Mouse (Mus musculus): Measurements from ENCODE around the gene Mgarp. TPM values are rescaled to one million over a fixed set of nuclear protein-coding genes. Genes with fewer than 3 reads are reported as not detected.

The Mgarp gene
- polyA plus RNA-seq, 1 experiment = 0.08 TPM

DNA sequence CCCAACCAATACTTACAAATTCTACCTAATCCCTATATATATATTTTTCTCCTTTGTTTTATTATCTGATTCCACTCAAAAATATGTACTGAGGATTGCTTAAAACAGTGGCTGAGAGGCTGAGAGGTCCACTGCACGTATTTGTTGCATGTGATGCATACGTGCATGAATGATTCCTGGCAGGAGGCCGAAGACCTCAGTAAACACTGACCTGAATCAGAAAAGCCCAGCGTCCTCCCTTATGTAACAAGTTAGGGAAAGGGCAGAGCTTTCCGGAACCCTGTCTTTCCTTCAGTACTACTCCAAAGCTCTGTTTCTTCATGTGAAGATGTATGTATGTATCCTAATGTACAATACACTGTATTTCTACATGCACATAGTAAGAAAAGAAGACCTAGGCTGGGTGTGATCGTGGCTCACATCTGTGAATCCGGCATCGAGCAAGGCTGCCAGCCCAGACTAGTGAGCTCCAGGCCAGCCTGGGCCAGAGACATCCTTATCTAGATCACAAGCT, 8.6 kb downstream of the Mgarp start:
- TF ChIP-seq CTCF (IDR thresholded peaks at IDR 0.05; ENCODE audit: extremely low read depth, insufficient read depth, low read length) (no peak), POLR2A (IDR thresholded peaks at IDR 0.05; ENCODE audit: extremely low read depth, insufficient read depth, low read length) (no peak)
- no peak overlapping the region for H3K27ac ChIP-seq (ENCODE audit: insufficient read depth, low read length)
- no peaks in the 10 kb centered on the region for H3K4me1 ChIP-seq (ENCODE audit: control insufficient read depth, insufficient read depth, low read length)
- H3K4me3 ChIP-seq (ENCODE audit: insufficient read depth, low read length) = no peak overlapping the region

DNA sequence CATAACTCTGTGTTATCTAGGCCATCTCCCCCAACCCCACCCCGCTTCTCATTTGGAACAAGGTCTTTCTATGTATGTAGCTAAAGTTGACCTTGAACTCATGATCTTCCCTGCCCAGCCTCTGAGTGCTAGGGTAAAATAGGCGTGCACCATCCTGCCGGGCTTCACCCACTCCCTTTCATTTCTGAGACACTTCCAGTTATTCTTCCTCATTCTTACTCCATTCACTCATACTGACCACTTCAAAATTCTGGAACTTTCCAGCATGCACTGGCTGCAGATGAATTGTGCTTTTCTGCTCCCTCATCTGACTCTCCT, 9.4 kb downstream of the Mgarp start:
- TF ChIP-seq CTCF (IDR thresholded peaks at IDR 0.05; ENCODE audit: extremely low read depth, insufficient read depth, low read length) (no peak), POLR2A (IDR thresholded peaks at IDR 0.05; ENCODE audit: extremely low read depth, insufficient read depth, low read length) (no peak)
- H3K4me1 ChIP-seq (ENCODE audit: control insufficient read depth, insufficient read depth, low read length) = no peaks in the 10 kb centered on the region
- H3K4me3 ChIP-seq (ENCODE audit: insufficient read depth, low read length) = no peak overlapping the region

DNA sequence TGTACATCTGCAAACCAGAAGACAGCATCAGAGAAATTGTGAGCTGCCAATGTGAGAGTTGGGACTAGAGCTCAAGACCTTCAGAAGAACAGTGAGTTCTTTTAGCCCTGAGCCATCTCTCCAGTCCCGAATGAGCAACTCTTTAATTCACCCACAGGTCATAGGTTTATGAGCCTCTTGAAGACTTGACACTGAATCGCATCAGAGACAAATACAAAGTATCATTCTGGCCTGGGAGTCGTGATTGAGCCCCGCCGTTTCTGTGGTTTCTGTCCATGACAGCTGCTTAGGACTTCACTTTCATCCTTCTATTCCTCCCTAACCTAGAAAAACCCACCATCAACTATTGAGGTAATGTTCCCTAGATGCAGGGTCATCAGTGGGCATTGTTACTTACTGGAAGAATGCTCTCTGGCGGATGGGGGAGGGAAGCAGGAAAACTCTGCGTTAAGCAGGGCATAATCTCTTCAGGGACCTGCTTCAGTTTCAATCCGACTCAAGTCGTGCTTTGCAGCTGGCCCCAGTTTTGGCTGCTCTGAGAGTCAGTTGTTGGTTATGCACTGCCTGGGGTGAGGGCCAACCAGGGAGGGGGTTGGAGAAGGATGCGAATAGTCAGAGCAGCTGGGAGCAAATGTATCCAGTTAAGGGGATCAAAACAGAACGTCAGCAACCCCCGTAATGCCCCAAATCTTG, 10.0 kb downstream of the Mgarp start:
- H3K4me1 ChIP-seq (ENCODE audit: control insufficient read depth, insufficient read depth, low read length) = no peaks in the 10 kb centered on the region
- H3K27ac ChIP-seq (ENCODE audit: insufficient read depth, low read length) = no peak overlapping the region
- no peak for TF ChIP-seq CTCF (IDR thresholded peaks at IDR 0.05; ENCODE audit: extremely low read depth, insufficient read depth, low read length)
- TF ChIP-seq POLR2A (IDR thresholded peaks at IDR 0.05; ENCODE audit: extremely low read depth, insufficient read depth, low read length) = no peak
- no peak overlapping the region for H3K4me3 ChIP-seq (ENCODE audit: insufficient read depth, low read length)

More for the DNA sequence above, 9.4 kb downstream of the Mgarp start:
- no peak overlapping the region for H3K27ac ChIP-seq (ENCODE audit: insufficient read depth, low read length)

DNA sequence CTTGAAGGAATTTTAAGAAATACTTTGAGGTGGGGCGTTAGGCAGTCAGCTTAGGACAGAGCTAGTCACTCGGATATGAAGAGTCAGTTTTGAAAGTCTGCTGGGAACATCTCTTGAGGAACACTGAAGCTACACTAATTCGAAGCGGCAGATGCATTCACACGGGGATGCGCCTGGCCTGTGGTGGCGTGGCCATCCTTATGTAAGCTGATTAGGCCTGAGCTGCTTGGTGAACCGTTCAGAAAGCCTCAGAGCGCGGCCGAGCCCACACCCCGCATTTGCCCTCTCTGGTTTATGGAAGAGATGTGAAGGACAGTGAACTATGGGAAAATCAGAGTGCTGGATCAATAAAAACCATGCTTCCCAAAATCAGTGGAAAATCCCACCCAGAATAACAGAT, 13.1 kb downstream of the Mgarp start:
- Histone ChIP-seq H3K27ac (ENCODE audit: insufficient read depth, low read length) (no peak overlapping the region), H3K4me3 (ENCODE audit: insufficient read depth, low read length) (no peak overlapping the region)
- TF ChIP-seq CTCF (IDR thresholded peaks at IDR 0.05; ENCODE audit: extremely low read depth, insufficient read depth, low read length) = no peak
- TF ChIP-seq POLR2A (IDR thresholded peaks at IDR 0.05; ENCODE audit: extremely low read depth, insufficient read depth, low read length) = no peak

DNA sequence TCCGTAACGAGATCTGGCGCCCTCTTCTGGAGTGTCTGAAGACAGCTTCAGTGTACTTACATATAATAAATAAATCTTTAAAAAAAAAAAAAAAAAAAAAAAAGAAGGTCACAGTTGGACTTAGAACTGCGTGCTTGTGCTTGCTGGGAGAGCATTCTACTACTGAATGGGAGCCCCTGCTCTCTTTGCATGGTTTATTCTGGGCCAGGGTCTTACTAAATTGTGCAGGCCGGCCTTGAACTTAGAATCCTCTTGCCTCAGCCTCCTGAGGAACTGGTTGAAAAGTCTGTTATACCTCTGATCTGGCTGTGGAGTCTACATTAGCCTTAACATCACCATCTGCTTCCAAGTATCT, 15.9 kb downstream of the Mgarp start:
- H3K4me3 ChIP-seq (ENCODE audit: insufficient read depth, low read length) = no peak overlapping the region
- no peak for TF ChIP-seq POLR2A (IDR thresholded peaks at IDR 0.05; ENCODE audit: extremely low read depth, insufficient read depth, low read length)
- no peak for TF ChIP-seq CTCF (IDR thresholded peaks at IDR 0.05; ENCODE audit: extremely low read depth, insufficient read depth, low read length)

More for the DNA sequence above, 13.1 kb downstream of the Mgarp start:
- H3K4me1 ChIP-seq (ENCODE audit: control insufficient read depth, insufficient read depth, low read length) = no peaks in the 10 kb centered on the region

GRCm38 (mm10) chr3:51379786-51380659, 16.5 kb downstream of the Mgarp start:
- Histone ChIP-seq H3K4me1 (ENCODE audit: control insufficient read depth, insufficient read depth, low read length) (no peaks in the 10 kb centered on the region), H3K27ac (ENCODE audit: insufficient read depth, low read length) (no peak overlapping the region), H3K4me3 (ENCODE audit: insufficient read depth, low read length) (no peak overlapping the region)
- no peak for TF ChIP-seq CTCF (IDR thresholded peaks at IDR 0.05; ENCODE audit: extremely low read depth, insufficient read depth, low read length)
- TF ChIP-seq POLR2A (IDR thresholded peaks at IDR 0.05; ENCODE audit: extremely low read depth, insufficient read depth, low read length) = no peak

More for the DNA sequence above, 15.9 kb downstream of the Mgarp start:
- H3K4me1 ChIP-seq (ENCODE audit: control insufficient read depth, insufficient read depth, low read length) = no peaks in the 10 kb centered on the region
- H3K27ac ChIP-seq (ENCODE audit: insufficient read depth, low read length) = no peak overlapping the region

DNA sequence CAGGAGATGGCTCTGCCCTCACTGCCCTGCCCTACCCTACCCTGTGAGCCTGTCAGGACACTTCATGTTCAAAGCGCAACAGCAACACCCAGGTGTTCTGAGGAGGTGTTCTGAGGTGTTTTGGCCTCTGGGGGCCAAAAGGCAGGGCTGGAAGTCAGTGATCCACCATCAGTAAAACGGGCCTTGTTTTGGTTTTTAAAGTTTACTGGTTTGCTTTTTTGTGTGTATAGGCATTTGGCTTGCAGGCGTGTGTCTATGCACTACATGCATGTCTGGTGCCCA, 17.9 kb downstream of the Mgarp start:
- no peak for TF ChIP-seq CTCF (IDR thresholded peaks at IDR 0.05; ENCODE audit: extremely low read depth, insufficient read depth, low read length)
- no peak for TF ChIP-seq POLR2A (IDR thresholded peaks at IDR 0.05; ENCODE audit: extremely low read depth, insufficient read depth, low read length)
- H3K4me3 ChIP-seq (ENCODE audit: insufficient read depth, low read length) = no peak overlapping the region
- H3K4me1 ChIP-seq (ENCODE audit: control insufficient read depth, insufficient read depth, low read length) = no peaks in the 10 kb centered on the region
- no peak overlapping the region for H3K27ac ChIP-seq (ENCODE audit: insufficient read depth, low read length)

DNA sequence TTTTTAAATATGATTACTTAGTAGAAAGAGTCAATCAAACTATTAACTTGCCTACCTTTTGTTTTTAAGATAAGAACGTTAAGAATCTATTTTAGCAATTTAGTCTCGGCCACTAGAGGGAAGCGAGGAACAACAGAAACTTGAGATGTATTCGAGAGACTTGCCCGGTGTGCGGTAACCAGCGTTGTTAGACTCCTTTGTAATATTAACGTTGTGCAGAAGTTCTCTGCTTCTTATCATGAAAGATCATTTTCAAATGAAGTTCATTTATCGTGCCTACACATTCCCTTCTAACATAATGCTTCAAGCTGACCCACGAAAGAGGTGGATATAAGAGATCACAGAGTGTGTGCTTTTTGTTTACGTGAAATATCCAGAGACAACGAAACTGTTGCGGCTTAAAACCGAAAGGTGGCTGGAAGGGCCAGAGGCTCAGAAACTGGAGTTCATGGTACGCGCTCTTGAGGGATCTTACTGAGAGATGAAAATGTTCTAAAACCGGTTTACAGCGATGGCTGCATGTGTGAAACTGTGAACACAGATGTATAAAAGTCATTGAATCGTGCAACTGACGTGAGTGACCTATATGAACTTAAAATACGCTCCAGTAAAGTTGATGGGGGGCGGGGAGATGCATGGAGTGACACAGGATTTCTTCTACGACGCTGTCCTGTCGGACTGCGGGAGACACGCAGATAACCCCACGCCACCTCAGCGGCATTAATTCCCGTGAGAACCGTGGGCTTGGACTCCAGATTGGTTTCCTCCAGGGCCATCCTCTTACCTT, 18.5 kb downstream of the Mgarp start:
- TF ChIP-seq CTCF (IDR thresholded peaks at IDR 0.05; ENCODE audit: extremely low read depth, insufficient read depth, low read length) (peak; percentile 40), POLR2A (IDR thresholded peaks at IDR 0.05; ENCODE audit: extremely low read depth, insufficient read depth, low read length) (no peak)
- H3K4me1 ChIP-seq (ENCODE audit: control insufficient read depth, insufficient read depth, low read length) = no peaks in the 10 kb centered on the region
- no peak overlapping the region; the same call in 1 of the 2 replicates for H3K4me3 ChIP-seq (ENCODE audit: insufficient read depth, low read length)

More for the DNA sequence above, 18.5 kb downstream of the Mgarp start:
- no peak overlapping the region for H3K27ac ChIP-seq (ENCODE audit: insufficient read depth, low read length)
